Mouse (Mus musculus) activated CD4-positive, CD25-positive, alpha-beta regulatory T cell, adult 4 months (primary cell): ENCODE measurements around the gene Parp9. TPM values are rescaled to one million over a fixed set of nuclear protein-coding genes. Genes with fewer than 3 reads are reported as not detected.
A peak's percentile ranks its signal among the peaks of the same experiment; 100 is the strongest.
"Not testable (repeated sequence)": the region's sequence is repeated elsewhere in the genome, so short reads cannot be mapped to it uniquely, and the experiment has no call there.

ENCODE experiments used
- ATAC-seq: one replicate; pipeline ENCODE4 v1.8.0; 2017
- polyA plus RNA-seq, 2 experiments: library from polyadenylated mRNA; unstranded; fragments of 100-300 nt; shearing (Covaris generic); gene quantifications; one replicate each; pipeline ENCODE4 v1.2.1; 2017

Gene Parp9
- 10 to 100 TPM; 83.1 to 86.9 TPM for polyA plus RNA-seq

- peak; percentile 81 for ATAC-seq
Observed at GRCm38 (mm10) chr16:35938211-35939151, at the start of gene Parp9, which contains the start of gene Dtx3l. TSS of gene Parp9 (plus strand) at chr16:35938470. TSS of gene Dtx3l (minus strand) at chr16:35939151.

GRCm38 (mm10) chr16:35888910-35889309 lies 49.4 kb upstream of the Parp9 start:
- no peak for ATAC-seq

- no peak for ATAC-seq
Observed at GRCm38 (mm10) chr16:35890645-35891044, 47.6 kb upstream of the Parp9 start.

GRCm38 (mm10) chr16:35891603-35892002 lies 46.7 kb upstream of the Parp9 start:
- ATAC-seq, result not testable (repeated sequence)

- ATAC-seq, result no peak
Observed at GRCm38 (mm10) chr16:35894997-35895396, 43.3 kb upstream of the Parp9 start.

DNA sequence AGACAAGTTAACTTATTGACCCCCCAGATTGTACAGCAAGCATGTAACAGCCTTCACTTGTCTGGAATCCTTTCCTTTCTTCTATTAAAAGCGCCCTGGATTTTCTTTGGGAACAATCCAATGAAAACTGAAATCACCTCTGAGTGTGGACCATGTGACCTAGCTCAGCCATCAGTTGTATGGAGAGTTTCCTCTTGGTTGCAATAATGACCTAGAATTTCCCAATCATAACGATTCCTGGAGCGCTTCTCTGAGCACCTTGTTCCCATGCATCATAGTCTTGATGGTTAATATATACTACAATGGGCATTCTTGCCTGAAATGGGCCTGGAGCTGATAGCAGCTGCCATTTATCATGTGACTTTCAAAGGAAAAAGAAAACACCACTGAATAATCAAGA lies 37.7 kb upstream of the Parp9 start:
- no peak for ATAC-seq

DNA sequence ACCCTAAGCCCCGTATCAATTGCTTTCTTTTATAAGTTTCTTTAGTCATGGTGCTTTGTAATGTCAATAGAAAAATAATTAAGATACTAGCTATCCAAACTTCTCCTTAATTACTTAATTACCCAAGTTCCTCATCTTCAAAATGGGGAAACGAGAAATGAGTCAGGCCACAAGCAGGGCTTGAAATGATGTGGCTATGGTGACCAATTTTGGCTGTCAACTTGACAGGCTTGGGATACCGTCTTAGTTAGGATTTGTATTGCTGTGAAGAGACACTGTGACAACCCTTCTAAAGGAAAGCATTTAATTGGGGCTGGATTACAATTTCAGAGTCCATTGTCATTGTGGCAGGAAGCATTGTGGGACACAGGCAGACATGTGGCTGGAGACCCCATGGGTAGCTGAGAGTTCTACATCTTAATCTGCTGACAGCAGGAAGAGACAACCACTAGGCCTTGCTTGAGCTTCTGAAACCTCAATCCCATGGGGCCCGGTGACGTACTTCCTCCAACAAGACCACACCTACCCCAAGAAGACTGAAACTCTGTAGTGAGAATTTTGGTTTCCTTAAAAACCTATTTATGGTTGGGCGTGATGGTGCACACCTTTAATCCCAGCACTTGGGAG lies 35.1 kb upstream of the Parp9 start:
- ATAC-seq, result no peak

GRCm38 (mm10) chr16:35904121-35904736 lies 34.0 kb upstream of the Parp9 start:
- no peak for ATAC-seq

DNA sequence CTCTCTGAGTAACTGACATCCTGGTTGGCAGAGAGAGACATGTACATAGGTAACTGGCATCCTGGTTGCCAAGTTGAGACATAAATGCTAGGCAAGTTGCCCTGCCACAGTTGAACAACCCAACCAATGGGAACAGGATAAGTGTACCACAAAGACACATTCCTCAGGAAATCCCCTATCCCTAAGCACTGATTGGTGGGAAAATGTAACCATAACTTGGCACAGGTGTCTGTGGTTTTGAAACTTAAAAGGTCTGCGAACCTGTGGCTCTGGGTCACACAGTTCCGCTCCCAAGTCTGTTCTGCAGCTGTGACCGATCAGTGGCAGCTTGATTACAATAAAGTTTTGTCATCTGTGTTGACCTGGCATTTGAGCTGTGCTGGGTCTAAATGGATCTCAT lies 32.9 kb upstream of the Parp9 start:
- peak; percentile 74 for ATAC-seq

- ATAC-seq, result no peak
Observed at GRCm38 (mm10) chr16:35905819-35906485, 32.3 kb upstream of the Parp9 start.

GRCm38 (mm10) chr16:35906887-35907286 lies 31.4 kb upstream of the Parp9 start:
- ATAC-seq, result no peak

- ATAC-seq, result no peak
Observed at GRCm38 (mm10) chr16:35907432-35908201, 30.7 kb upstream of the Parp9 start.

- no peak for ATAC-seq
Observed at GRCm38 (mm10) chr16:35911449-35911848, 26.8 kb upstream of the Parp9 start.

DNA sequence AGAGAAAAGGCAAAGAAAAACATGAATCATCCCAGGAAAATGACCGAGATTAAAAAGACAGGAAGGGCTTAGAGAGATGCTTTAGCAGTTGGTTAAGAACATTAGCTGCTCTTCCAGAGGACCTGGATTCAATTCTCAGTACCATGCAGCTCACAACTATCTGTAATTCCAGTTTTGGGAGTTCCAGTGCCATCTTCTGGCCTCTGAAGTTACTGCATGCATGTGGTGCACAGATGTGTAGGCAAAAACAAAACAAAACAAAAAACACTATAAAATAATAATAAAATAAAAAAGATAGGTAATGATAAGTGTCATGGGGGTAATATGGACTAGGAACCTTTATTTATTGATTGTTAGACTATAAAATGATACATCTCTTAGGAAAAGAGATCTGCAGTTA lies 24.7 kb upstream of the Parp9 start:
- peak; percentile 46 for ATAC-seq

DNA sequence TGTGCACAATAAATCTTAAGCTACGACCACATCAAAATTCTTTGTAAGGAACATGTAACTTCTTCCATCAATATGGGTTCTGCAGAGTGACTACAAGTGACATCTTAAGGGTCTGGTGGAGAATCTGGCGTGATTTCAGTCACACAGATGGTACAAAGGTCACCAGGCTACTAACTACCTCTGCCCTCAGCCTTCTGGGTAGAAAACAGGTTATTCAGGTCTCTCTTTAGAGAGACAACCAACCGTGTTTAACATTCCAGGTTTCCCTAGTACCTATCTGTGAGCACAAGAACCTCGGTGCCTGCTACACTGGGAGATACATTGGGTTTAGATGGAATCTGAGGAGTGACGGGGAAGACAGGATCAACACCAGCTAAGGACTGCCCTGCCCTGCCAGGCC lies 24.0 kb upstream of the Parp9 start:
- no peak for ATAC-seq

DNA sequence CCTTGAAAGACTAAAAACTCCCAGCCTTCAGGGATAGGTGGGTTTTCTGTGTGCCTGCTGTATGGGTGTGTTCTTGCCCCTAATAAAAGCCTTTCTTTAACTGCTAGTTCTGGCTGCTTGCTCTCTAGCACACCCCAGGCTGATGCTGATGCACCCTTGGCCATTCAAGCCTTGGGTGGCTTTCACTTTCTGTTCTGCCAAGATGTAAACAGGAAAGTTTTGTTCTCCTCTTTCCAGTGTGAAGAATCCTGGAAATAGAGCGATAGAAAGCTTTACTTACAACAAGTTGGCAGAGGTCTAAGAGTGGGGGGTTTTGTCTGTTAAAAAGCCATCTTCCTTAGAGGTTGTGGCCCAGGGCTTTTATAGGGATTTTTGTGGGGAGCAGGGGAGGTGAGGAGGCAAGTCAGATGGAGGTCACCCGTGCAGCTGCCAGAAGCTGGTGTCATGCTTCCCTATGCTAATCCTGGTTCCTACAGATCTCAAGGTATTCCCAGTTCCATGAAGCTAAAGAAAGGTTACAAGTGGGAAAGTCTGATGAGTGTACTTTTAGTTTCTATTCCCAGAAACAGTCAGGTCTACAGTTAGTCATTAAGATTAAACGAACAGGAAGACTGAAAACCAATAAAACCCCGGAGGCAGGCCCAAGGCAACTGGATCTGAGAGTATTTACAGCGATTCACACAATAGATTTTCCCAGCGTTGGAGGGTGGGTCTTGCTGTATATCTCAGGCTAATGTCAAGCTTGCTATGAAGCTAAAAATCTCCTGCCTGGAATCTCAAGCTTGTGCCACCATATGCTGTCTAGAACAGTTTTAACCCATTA lies 19.3 kb upstream of the Parp9 start:
- peak; percentile 94 for ATAC-seq

DNA sequence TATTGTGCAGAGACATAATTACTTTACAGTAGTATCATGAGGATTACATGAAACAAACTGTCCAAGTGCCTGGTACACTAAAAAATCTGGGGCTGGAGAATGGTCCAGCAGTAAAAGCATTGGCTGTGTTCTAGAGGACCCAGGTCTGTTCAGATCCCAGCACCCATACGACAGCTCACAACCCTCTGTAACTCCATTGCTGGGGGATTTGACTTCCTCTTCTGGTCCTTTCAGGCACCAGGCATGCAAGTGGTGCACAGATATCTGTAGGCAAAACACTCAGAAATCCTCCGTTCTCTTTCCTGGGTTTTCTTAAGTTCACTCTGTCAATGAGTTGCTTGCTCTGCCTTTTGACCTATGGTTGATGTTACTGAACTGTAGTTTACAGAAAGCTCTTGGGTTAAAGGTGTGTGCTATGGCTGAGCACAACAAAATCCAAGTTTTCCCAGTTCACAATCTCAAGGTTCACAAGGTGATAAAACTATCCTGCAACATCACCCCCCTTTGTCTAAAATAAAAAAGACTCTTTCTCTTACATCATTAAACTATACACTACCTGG lies 16.5 kb upstream of the Parp9 start:
- ATAC-seq, result no peak

DNA sequence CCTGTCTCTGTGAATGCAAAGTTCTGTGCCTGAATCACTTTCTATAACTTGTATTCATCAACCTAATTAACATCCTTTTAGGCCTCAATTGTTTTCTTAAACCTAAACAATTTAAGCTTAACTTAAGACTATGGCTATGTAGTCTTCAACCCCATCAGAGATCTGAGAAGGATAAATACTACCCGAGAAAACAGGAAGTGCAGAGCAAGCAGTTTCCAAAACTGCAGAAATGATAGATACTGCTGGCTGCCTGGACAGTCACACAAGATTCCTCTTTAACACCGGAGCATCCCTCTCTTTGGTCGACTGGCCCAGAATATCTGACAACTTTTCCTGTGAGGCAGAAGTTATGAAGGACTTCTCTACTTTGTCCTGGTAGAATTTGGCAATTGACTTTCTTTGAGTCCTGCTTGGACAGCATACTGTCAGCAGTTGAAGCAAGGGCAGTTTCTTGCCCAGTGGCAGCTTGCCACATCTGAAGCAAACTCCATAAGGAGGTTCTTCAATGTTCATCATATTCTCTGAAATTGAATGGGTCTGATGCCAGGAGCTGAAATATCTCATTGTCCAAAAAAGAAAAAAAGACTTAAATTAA lies 15.9 kb upstream of the Parp9 start:
- no peak for ATAC-seq

DNA sequence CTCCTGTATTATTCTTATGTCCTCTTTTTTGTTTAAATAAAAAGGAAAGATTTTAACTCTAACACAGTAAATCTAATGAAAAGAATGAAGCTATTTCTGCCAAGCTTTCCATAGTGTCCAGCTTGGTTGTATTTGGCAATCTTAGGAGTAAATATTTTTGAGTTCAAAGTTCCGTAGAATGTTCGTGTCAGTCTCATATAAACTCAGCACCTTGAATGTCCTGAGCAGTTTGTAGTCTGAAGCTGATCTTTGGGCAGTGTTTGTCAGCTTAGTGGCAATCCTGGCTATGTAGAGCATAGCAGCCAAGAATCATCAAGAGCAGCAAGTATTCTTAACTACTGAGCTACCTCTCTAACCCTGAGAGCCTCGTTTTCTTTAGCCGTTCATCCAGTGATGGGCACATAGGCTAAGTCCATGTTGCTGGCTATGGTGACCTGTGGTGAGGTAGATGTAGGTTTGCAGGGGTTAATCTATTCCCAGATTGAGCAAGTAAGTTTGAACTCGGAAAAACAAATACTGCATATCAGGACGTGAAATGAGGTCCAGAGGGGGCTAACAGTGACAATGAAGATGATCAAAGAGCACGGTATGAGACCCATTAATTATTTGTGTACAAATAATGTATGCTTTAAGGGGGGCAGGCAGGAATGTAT lies 14.6 kb upstream of the Parp9 start:
- ATAC-seq, result no peak

DNA sequence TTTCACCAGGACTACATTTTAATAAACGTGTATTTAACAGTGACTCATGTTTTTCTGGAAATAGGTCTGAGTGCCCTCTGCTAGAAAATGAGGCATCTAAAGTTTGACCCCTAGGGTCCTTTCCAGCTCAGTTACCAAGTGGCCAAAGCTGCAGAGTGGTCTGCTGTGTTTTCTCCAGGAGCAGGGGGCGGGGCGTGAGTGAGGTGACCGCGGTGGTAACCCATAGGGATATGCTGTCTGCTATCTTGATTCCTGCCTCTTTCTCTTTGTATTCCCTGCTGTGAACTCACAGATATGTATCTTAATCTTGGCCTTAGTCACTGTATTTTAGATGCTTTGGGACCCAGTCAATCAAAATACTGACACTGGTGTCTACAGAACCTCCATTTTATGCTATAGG lies 13.9 kb upstream of the Parp9 start:
- no peak for ATAC-seq
